Mouse (Mus musculus): ENCODE results near the gene Adgb. TPM values are rescaled to one million over a fixed set of nuclear protein-coding genes. Genes with fewer than 3 reads are reported as not detected.

Adgb gene
- polyA plus RNA-seq (2012; rRNA removed; ENCODE audit: low replicate concordance), result not detected in 2 replicates

DNA sequence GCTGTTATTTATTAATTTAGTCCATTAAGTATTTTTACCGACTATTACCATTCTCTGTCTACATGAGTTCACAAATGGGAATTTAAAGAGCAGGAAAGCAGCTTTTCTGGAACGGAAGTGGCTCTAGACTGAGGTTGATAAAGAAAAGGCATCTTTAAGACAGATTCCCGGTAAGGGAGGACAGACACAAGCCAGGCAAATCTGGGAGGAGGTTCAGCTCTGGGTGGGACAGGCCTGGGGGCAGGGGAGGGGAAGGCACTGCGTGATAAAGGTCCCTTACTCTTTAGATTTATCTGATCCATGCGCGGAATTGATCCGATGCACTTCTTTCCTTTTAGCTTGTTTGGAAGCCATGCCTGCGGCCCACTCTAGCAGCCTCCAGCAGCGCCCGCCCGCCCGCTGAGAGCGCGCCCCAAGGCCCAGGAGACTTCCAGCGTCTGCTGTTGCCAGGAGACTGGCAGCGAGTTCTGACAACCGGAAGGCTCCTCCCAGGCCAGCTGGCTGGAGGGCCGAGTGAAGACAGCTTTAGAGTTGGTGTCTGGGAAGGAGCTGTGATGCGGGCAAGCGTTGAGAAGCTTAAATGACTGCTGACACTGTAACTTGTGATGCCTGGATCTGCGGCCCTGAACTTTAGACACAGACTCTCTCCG, at the start of gene Adgb:
TSS of gene Adgb (minus strand) at position 366 of the 650 bp plus-strand sequence.

Other genes starting within 250 kb of the Adgb start
- gene Rab32, start 85.9 kb upstream of the Adgb start, polyA plus RNA-seq (2012; rRNA removed; ENCODE audit: low replicate concordance), result 5.1 and 5.2 TPM in 2 replicates
- gene Gm10944, start 209.0 kb upstream of the Adgb start, polyA plus RNA-seq (2012; rRNA removed; ENCODE audit: low replicate concordance), result not detected in 2 replicates

All from duodenum, adult 2 months (tissue).